Mouse (Mus musculus) G1E-ER4 (cell line): ENCODE measurements around the gene Gm10408. TPM values are rescaled to one million over a fixed set of nuclear protein-coding genes. Genes with fewer than 3 reads are reported as not detected.
"Not testable (repeated sequence)": the region's sequence is repeated elsewhere in the genome, so short reads cannot be mapped to it uniquely, and the experiment has no call there.

ENCODE experiments used
- GATA1 ChIP-seq: IDR thresholded peaks from one replicate; pipeline ENCODE4 v1.8.0; 2012; ENCODE audit warnings: low read length, inconsistent platforms
- polyA plus RNA-seq: library from polyadenylated mRNA; stranded (reverse); fragments of >175 nt; gene quantifications from 2 replicates; pipeline ENCODE4 v1.2.3, GENCODE M21; 2012

Gene Gm10408
- polyA plus RNA-seq: not detected in 2 replicates

DNA sequence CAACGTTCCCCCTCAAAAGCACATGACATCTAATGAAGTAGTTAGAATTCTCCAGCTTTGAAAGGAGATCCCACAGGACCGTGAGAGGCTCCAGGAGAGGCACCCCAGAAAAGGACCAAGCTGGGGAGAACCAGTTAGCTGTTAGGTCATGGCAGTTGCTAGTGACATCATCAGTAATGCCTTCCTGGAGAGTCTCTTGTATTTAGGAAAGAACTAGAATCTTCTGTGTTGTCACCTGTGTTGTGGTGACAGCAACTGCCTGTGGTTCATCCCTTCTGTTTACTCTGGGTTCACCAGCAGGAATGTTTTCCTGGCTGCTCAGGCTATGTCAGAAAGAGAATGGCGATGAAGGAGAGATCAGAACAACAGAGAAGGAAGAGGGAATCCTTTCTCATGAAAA, at the start of gene Gm10408:
Gm10408 (plus strand) TSS at position 301 of the 400 bp plus-strand sequence.
- not testable (repeated sequence) for TF ChIP-seq GATA1

DNA sequence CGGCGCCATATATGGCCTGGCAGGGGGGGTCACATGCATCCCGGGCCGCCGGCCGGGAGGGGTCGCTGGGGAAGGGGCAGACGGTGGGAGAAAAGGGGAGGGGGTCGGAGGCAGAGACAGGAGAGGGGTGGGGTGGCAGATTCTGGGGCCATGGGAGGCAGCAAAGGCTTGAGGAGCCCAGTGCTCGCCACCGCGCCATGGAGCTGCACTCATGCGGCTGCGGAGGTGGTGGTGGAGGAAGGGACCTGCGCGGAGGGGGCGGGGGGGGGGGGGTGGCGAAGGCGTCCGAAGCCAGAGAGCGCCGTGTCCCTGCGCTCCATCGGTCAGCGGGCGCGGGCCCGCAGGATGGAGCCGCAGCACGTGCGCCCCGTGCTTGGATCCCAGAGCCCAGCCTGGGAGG, 36.9 kb upstream of the Gm10408 start, which contains the start of gene Gm10409:
Gm10409 (plus strand) TSS at position 301 of the 400 bp plus-strand sequence.
- not testable (repeated sequence) for TF ChIP-seq GATA1

DNA sequence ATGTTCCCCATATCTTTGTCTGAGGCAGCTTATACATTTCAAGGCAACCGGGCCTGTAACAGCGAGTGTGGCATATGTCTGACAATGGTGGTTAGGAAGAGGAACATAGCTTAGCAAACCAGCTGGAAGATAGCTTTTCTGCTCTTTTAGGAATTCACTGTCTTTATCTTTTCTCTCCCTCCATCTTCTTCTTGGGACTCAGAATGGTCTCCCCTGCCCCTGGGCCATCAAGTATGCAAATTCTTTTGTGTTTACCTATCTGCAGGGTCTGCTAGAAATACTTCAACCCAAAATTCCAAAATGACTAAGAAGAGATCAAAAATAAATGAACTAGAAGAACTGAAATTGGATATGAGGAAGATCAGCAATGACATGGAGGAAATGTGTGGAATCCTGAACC, 21.4 kb upstream of the Gm10408 start, which contains the start of gene Gm3005:
Gm3005 (plus strand) TSS at position 301 of the 400 bp plus-strand sequence.
- not testable (repeated sequence) for TF ChIP-seq GATA1

Other genes with a start within 250 kb of the Gm10408 start
- not detected in 2 replicates for gene D830030K20Rik, start 240.9 kb upstream of the Gm10408 start, polyA plus RNA-seq
- gene Gm2956, start 116.8 kb upstream of the Gm10408 start, polyA plus RNA-seq: not detected in 2 replicates
- not detected in 2 replicates for gene Gm10413, start 54.3 kb upstream of the Gm10408 start, polyA plus RNA-seq
- not detected in 2 replicates for gene Gm10409, start 36.8 kb upstream of the Gm10408 start, polyA plus RNA-seq
- not detected in 2 replicates for gene Gm3005, start 21.3 kb upstream of the Gm10408 start, polyA plus RNA-seq
- gene Gm3012, start 185.1 kb downstream of the Gm10408 start, polyA plus RNA-seq: not detected in 2 replicates
- not detected in 2 replicates for gene Gm3020, start 202.7 kb downstream of the Gm10408 start, polyA plus RNA-seq
- gene Gm3043, start 239.4 kb downstream of the Gm10408 start, polyA plus RNA-seq: not detected in 2 replicates